Mouse (Mus musculus): Measurements from ENCODE around the gene Thsd4.
A peak's percentile ranks its signal among the peaks of the same experiment; 100 is the strongest.
"Not testable (repeated sequence)": the region's sequence is repeated elsewhere in the genome, so short reads cannot be mapped to it uniquely, and the experiment has no call there.

Gene Thsd4

DNA sequence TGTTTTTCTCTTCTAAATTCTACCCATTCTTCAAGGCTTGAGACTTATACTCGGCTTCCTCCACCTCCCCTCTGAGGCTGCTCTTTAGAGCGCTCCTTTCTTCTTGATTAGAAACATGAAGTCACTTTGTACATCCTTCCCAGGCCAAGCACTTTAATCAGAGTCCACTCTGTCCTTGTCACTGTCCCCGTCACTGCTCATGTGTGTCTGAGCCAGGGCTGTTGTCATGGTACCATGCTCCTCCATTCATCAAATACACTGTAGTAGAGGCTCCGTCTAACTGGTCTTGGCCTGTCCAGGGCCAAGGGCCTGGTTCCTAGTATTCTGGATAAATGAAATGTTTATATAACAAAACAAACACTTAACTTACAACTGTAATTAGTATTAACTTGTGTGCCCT, 494.6 kb downstream of the Thsd4 start:
- no peak for DNase-seq

GRCm38 (mm10) chr9:60026795-60027194, 495.1 kb downstream of the Thsd4 start:
- no peak for DNase-seq

DNA sequence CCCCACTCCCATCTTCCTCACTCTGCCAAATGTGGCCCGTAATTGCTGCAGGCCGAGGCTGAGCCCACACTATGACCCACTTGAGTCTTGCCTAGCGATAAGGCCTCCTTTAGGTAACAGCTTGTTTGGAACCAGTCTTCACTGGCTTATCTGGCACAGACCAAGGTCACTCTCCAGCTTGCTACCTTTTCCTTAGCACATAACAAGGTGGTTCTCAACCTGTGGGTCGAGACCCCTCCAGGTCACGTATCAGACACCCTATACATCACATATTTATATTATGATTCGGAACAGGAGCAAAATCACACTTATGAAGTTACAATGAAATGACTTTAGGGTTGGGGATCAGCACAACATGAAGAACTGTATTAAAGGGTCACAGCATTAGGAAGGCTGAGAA, 495.9 kb downstream of the Thsd4 start:
- DNase-seq = no peak

- no peak for DNase-seq
These were observed 496.9 kb downstream of the Thsd4 start for GRCm38 (mm10) chr9:60024971-60025370.

- DNase-seq = no peak
These were observed 497.3 kb downstream of the Thsd4 start for GRCm38 (mm10) chr9:60024545-60024944.

GRCm38 (mm10) chr9:60022331-60022730, 499.5 kb downstream of the Thsd4 start:
- DNase-seq = no peak

DNA sequence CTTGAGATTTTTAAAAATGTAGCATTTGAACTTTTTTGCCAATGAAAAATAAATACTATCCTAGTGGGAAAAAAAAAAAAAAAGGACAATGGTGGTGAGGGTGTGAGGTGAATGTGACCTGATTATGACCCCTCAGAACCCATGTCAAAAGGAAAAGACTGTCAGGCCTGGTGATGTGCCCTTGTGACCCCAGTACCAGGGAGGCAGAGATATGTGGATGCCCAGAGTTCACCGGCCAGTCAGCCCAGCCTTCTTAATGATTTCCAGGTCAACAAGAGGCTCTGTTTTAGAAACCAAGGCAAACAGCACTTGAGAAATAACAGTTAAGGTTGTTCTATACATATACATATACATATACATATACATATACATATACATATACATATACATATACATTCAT, 501.4 kb downstream of the Thsd4 start:
- DNase-seq = no peak

DNA sequence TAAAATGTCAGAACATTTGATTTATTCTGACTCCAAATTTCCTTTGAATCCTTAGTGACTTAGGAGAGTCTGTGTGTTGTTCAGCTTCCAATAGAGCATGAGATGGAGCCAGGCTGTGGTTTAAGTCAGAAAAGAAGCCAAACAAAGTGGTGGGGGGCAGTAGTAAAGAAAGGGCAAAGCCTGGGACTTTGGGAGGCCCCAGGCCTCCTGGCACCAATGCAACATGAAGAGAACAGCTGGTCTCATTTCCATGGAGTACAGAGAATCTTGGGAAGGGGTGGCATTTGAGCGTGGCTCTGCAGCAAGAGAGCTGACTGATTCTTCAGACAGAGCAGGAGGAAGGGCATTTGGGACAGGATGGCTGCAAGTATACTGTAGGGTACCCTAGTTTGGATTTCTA, 511.6 kb downstream of the Thsd4 start:
- DNase-seq = no peak

- DNase-seq = no peak
These were observed 512.9 kb downstream of the Thsd4 start for GRCm38 (mm10) chr9:60008936-60009335.

GRCm38 (mm10) chr9:60002323-60002722, 519.5 kb downstream of the Thsd4 start:
- no peak for DNase-seq

DNA sequence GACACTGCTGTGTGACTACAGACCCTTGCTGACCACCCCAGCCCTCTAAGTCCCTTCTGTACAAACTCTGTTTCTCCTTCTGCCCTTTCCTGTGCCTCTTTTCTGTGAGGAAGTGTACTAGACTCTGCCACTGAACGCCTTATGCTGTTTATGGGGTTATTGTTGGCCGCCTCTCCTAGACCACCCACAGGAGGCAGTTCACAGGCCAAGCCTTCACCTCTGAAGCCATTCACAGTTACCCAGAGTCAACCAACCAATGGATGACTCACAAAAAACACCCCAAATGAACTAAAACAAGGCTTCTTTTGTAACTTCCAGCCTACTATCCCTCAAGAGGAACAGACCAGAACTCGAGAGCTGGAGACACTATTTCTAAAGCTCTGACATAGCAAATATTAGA, 520.4 kb downstream of the Thsd4 start:
- DNase-seq = no peak

DNA sequence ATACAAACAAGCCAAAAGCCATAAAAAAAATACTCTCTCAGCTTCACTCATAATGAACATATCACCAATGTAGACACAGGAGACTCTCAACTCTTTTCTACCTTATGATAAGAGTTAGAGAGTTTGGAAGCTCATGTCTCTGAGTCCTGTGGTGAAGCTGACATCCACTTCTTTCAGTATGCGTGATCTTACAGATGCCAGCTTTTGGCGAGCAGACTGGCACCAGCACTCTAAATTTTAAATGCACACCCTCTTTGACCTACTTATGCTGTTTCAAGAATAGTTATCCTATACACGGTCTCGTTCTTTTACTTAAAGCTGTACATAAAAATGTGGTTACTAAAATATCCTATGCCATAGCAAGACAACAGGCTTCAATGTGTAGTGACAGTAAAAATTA, 524.1 kb downstream of the Thsd4 start:
- no peak for DNase-seq

- DNase-seq = no peak
These were observed 530.4 kb downstream of the Thsd4 start for GRCm38 (mm10) chr9:59991407-59991806.

GRCm38 (mm10) chr9:59989864-59990263, 532.0 kb downstream of the Thsd4 start:
- peak; percentile 41 for DNase-seq

DNA sequence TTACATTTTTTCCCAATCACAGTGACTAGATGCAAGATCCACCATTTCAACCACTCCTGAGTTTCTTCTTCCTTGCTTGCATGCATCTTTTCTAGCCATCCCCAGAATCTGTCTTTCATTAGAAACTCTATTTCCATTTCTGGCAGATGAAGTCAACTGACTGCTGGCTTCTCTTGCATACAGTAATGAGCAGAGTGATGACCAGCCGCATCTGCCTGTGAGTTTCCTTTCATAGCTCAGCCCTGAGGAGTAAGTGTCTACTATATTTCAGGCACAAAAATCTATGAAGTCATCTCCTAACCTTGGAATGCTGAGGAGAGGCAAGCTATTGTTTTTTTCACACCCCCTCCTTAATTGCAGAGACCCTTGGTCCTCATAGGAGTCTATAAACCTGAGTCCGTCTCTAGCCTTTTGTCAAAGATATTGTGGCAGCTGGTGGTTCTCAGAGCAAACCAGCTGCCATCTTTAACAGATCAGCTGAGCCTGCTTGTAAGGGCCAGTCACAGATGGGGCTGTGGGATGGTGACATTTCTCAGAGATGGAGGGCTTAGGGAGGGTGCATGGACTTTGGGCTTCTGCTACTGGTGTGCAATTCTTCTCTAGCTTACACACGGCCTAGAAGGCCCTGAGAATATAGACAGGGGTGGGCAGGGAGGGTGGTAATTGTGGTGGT, 535.8 kb downstream of the Thsd4 start:
- peak; percentile 34 for DNase-seq

GRCm38 (mm10) chr9:59981116-59981515, 540.7 kb downstream of the Thsd4 start:
- no peak for DNase-seq

DNA sequence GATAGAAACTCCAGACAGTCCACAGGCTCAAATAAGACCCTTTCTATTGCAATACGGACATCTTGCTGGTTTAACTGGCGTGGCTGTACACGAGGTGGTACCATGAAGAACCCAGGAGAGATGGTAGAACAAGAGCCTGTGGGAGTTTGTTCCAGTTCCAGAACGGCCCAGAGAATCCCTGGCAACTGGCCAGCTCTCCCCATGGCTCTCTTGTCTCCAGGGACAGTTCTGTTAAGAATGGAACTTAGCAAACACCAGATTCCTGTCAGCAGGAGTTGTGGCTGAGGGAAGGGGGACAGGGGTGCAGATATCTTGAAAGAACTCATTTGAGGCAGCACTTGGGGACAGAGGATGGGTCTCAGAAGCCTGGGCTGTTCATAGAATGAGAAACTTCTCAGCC, 550.6 kb downstream of the Thsd4 start:
- DNase-seq = no peak

GRCm38 (mm10) chr9:59969383-59969782, 552.5 kb downstream of the Thsd4 start:
- DNase-seq = peak; percentile 41

- DNase-seq = no peak
These were observed 556.8 kb downstream of the Thsd4 start for GRCm38 (mm10) chr9:59965046-59965445.

DNA sequence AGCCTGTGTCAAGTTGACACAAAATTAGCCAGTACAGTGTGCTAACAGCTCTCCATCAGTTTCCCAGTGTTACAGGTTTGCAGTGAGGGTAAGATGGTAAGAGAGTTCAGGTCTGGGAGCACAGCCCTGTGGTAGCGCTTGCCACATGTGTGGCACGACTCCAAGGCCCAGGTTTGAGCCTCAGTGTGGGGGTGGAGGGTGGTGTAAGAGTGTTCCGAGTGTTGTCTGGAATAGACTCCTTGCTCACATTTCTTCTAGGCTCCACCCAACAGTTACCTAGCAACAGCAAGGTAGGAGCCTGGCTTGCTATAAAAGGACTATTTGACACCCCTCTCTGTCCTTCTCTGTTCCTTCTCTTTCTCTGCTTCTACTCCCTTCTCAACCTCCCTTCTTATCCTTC, 557.5 kb downstream of the Thsd4 start:
- DNase-seq = no peak

DNA sequence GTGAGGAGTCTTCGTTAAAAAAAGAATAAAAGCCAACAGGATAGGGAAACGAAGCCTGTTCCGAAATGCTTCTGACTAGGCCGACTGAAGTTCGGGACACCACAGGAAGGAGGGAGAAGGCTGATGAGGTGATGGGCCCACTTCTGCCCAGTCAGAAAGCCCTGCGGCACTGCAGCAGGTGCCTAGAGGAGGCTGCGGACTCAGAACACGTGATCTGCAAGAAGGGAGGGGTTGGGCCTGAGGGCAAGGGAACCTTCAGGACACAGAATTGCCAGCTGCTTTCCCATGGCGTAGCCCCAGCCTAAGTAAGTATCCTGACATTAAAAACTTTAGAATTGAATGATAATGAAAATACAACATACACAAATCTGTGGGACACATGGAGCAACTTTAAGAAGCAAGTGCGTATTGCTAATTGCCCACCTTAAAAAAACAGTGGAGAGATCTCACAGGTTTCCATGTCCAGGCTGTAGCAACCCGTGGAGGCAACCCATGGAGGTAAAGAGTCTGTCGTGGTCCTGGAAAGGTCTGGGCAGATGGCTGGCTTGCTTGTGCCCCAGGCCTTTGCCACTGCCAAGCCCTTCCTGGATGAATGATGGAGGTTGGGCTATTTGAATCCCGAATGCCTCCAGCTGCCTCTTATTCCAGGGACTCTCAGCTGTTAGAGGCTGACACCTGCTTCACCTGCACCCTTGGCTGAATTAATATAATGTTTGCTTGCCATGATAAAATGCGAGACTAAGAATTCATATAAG, 560.5 kb downstream of the Thsd4 start:
- no peak for DNase-seq

DNA sequence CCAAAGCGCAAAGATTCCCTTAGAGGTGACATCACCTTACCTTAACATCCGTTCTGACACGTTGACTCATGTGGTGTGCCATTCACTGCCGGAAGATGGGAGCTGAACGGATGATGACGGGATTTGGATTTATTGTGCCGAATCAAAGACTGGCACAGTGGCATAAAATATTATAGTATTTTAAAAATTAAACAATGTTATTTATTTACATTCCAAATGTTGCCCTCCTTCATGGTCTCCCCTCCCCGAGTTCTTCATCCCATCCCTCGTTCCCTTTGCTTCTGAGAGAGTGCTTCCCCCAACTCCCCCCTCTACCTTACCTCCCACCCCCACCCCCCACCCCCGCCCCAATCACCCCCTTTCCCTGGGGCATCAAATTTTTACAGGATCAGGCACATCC, 561.3 kb downstream of the Thsd4 start, which contains the start of gene Nr2e3:
Nr2e3 (minus strand) TSS at position 101 of the 400 bp plus-strand sequence.
- no peak for DNase-seq

GRCm38 (mm10) chr9:59959276-59959675, 562.6 kb downstream of the Thsd4 start:
- peak; percentile 58 for DNase-seq

GRCm38 (mm10) chr9:59958115-59958514, 563.7 kb downstream of the Thsd4 start:
- DNase-seq = not testable (repeated sequence)

- DNase-seq = no peak
These were observed 565.4 kb downstream of the Thsd4 start for GRCm38 (mm10) chr9:59956496-59956895.
